Mouse (Mus musculus): Measurements from ENCODE around the gene Mmd2. TPM values are rescaled to one million over a fixed set of nuclear protein-coding genes. Genes with fewer than 3 reads are reported as not detected.

Gene Mmd2
- polyA plus RNA-seq, 1 experiment from 2014 or later, result 2.0 TPM

- peaks cover 32% of the 10 kb centered on the region for H3K36me3 ChIP-seq (replicated peaks)
- peak overlapping the region; percentile 99 for H3K4me3 ChIP-seq
- no peaks in the 10 kb centered on the region for H3K27me3 ChIP-seq (ENCODE audit: poor library complexity, severe bottlenecking)
- H3K9me3 ChIP-seq, result no peaks in the 10 kb centered on the region
- peak; percentile 99 for DNase-seq (ENCODE audit: extremely low spot score, low spot score)
- H3K4me1 ChIP-seq, result peaks cover 19% of the 10 kb centered on the region
- H3K27ac ChIP-seq, result peak overlapping the region; percentile 90
- 1% methylated on average over 69 of the region's 69 CpGs for WGBS
Observed at GRCm38 (mm10) chr5:142628726-142629662, 20.4 kb upstream of the Mmd2 start.

DNA sequence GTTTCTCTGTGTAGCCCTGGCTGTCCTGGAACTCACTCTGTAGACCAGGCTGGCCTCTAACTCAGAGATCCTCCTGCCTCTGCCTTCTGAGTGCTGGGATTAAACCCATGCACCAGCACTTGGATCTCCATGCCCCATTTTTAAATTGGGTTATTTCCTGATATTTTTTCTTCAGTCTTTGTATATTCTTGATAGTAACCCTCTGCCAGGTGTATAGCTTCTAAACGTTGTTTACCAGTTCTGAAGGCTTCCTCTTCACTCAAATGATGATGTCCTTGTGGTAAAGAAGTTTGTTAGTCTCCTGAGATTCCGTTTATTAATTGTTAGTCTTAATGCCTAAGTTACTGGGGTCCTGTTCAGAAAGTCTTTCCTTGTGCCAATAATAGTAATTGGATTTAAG is 18.8 kb upstream of the Mmd2 start, which contains the start of gene Wipi2:
Gene Wipi2, plus strand, starts transcription at position 301 of the 400 bp plus-strand sequence.
- Histone ChIP-seq H3K27ac (peak within 1 kb of the TSS; percentile 90), H3K9me3 (no peaks in the 10 kb centered on the region), H3K4me3 (peak within 1 kb of the TSS; percentile 99), H3K36me3 (replicated peaks) (peaks cover 16% of the 10 kb centered on the region), H3K4me1 (peaks cover 19% of the 10 kb centered on the region), H3K27me3 (ENCODE audit: poor library complexity, severe bottlenecking) (no peaks in the 10 kb centered on the region)
- 90% methylated on average over 2 of the region's 2 CpGs for WGBS
- DNase-seq (ENCODE audit: extremely low spot score, low spot score), result no peak

DNA sequence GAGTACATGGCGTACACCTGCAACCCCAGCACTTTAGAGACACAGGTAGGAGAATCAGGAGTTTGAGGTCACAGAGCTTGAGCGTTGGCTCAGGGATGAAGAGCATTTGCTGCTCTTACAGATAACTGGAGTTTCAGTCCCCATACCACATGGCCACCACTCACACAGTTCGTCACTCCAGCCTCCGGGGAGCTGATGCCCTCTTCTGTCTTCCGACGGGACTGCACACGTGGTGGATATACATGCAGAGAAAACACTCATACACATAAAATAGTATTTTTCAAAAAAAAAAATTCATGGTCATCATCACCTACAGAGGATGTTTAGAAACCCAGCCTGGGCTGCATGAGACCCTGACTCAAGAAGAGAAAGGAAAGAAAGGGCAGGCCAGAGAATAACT is 14.5 kb upstream of the Mmd2 start:
- 91% methylated on average over 7 of the region's 7 CpGs for WGBS
- H3K4me3 ChIP-seq, result no peak overlapping the region
- DNase-seq (ENCODE audit: extremely low spot score, low spot score), result no peak

DNA sequence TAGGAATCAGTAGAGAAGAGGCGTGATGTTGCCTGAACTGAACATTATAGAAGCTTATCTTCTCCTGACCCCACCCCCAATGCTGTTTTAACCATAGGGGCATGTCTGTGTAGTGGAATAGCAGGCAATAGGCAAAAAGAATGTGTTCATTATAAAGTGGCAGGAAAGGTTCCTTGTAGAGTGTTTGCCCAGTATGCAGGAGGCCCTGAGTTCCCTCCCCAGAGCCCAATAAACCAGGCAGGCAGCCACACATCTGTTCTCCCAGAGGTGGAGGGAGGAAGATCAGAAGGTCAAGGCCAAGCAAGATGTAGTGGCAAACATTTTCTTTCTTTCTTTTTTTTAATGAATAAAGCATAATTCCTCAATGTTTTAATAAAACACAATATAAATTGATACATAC is 13.5 kb upstream of the Mmd2 start:
- Histone ChIP-seq H3K36me3 (replicated peaks) (no peaks in the 10 kb centered on the region), H3K27me3 (ENCODE audit: poor library complexity, severe bottlenecking) (no peaks in the 10 kb centered on the region), H3K9me3 (no peaks in the 10 kb centered on the region), H3K4me1 (no peaks in the 10 kb centered on the region), H3K4me3 (no peak overlapping the region), H3K27ac (no peak overlapping the region)
- no peak for DNase-seq (ENCODE audit: extremely low spot score, low spot score)
- 81% methylated on average over 1 of the region's 1 CpGs for WGBS

More for the DNA sequence above, 14.5 kb upstream of the Mmd2 start:
- no peak overlapping the region for H3K27ac ChIP-seq
- no peaks in the 10 kb centered on the region for H3K27me3 ChIP-seq (ENCODE audit: poor library complexity, severe bottlenecking)
- H3K36me3 ChIP-seq (replicated peaks), result no peaks in the 10 kb centered on the region
- H3K9me3 ChIP-seq, result no peaks in the 10 kb centered on the region
- H3K4me1 ChIP-seq, result no peaks in the 10 kb centered on the region

DNA sequence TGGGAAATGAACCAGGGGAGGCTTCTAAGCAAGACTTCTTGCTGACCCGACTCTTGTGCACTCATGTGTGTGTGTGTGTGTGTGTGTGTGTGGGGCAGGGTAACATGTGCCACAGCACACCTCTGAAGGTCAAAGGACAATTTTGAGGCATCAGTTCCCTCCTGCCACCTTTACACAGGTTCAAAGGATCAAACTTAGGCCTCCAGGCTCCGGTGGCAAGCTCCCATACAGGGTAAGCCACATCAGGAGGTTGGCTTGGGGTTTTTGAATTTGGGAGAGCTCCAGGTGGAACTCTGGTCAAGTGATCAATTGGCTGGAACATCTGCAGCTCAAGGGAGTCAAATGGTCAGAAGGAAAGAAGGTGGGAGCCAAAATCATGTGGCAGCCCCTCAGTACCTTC is 12.8 kb upstream of the Mmd2 start:
- H3K4me1 ChIP-seq, result no peaks in the 10 kb centered on the region
- H3K36me3 ChIP-seq (replicated peaks), result no peaks in the 10 kb centered on the region
- no peak overlapping the region for H3K27ac ChIP-seq
- 72% methylated on average over 2 of the region's 2 CpGs for WGBS
- no peak for DNase-seq (ENCODE audit: extremely low spot score, low spot score)
- H3K4me3 ChIP-seq, result no peak overlapping the region
- H3K27me3 ChIP-seq (ENCODE audit: poor library complexity, severe bottlenecking), result no peaks in the 10 kb centered on the region
- H3K9me3 ChIP-seq, result no peaks in the 10 kb centered on the region

- Histone ChIP-seq H3K9me3 (no peaks in the 10 kb centered on the region), H3K4me1 (no peaks in the 10 kb centered on the region), H3K27me3 (ENCODE audit: poor library complexity, severe bottlenecking) (no peaks in the 10 kb centered on the region), H3K27ac (no peak overlapping the region), H3K36me3 (replicated peaks) (no peaks in the 10 kb centered on the region), H3K4me3 (no peak overlapping the region)
- 28% methylated on average over 5 of the region's 5 CpGs for WGBS
- peak; percentile 47 for DNase-seq (ENCODE audit: extremely low spot score, low spot score)
Observed at GRCm38 (mm10) chr5:142619866-142620265, 11.3 kb upstream of the Mmd2 start.

DNA sequence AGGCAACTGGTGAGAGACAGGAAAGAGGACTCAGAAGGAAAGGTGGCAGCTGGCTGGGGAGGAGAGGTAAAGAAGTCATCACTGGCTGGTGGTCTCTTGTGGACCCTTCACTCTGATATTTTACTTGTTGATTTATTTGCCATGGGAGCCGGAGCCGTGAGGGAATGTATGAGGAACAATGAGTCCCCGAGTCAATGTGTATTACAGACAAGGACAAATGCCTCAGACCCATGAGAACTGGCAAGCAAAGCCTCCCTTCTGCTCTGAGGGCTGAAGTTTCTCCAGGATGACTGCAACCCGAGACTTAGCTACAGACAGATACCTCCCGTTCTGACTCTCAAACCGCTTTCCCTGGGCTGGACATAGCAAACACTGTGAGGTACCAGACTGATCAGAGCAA is 7.7 kb upstream of the Mmd2 start:
- H3K4me3 ChIP-seq, result no peak overlapping the region
- H3K4me1 ChIP-seq, result no peaks in the 10 kb centered on the region
- H3K27me3 ChIP-seq (ENCODE audit: poor library complexity, severe bottlenecking), result no peaks in the 10 kb centered on the region
- no peak overlapping the region for H3K27ac ChIP-seq
- WGBS, result 79% methylated on average over 6 of the region's 6 CpGs
- H3K36me3 ChIP-seq (replicated peaks), result no peaks in the 10 kb centered on the region
- DNase-seq (ENCODE audit: extremely low spot score, low spot score), result no peak
- H3K9me3 ChIP-seq, result no peaks in the 10 kb centered on the region

- H3K4me3 ChIP-seq, result no peak overlapping the region
- H3K36me3 ChIP-seq (replicated peaks), result no peaks in the 10 kb centered on the region
- H3K27ac ChIP-seq, result no peak overlapping the region
- 82% methylated on average over 4 of the region's 4 CpGs for WGBS
- no peaks in the 10 kb centered on the region for H3K9me3 ChIP-seq
- DNase-seq (ENCODE audit: extremely low spot score, low spot score), result no peak
- H3K4me1 ChIP-seq, result no peaks in the 10 kb centered on the region
- no peaks in the 10 kb centered on the region for H3K27me3 ChIP-seq (ENCODE audit: poor library complexity, severe bottlenecking)
Observed at GRCm38 (mm10) chr5:142615638-142616037, 7.0 kb upstream of the Mmd2 start.

GRCm38 (mm10) chr5:142614513-142614912 is 5.9 kb upstream of the Mmd2 start:
- DNase-seq (ENCODE audit: extremely low spot score, low spot score), result no peak
- no peaks in the 10 kb centered on the region for H3K9me3 ChIP-seq
- H3K27me3 ChIP-seq (ENCODE audit: poor library complexity, severe bottlenecking), result peaks cover 5% of the 10 kb centered on the region
- H3K27ac ChIP-seq, result no peak overlapping the region
- H3K36me3 ChIP-seq (replicated peaks), result no peaks in the 10 kb centered on the region
- H3K4me1 ChIP-seq, result no peaks in the 10 kb centered on the region
- H3K4me3 ChIP-seq, result no peak overlapping the region
- WGBS, result 78% methylated on average over 3 of the region's 3 CpGs

- no peaks in the 10 kb centered on the region for H3K36me3 ChIP-seq (replicated peaks)
- no peak for DNase-seq (ENCODE audit: extremely low spot score, low spot score)
- WGBS, result 89% methylated on average over 4 of the region's 4 CpGs
- H3K27ac ChIP-seq, result no peak overlapping the region
- peaks cover 13% of the 10 kb centered on the region for H3K4me1 ChIP-seq
- H3K4me3 ChIP-seq, result no peak overlapping the region
- H3K9me3 ChIP-seq, result no peaks in the 10 kb centered on the region
- H3K27me3 ChIP-seq (ENCODE audit: poor library complexity, severe bottlenecking), result peaks cover 40% of the 10 kb centered on the region
Observed at GRCm38 (mm10) chr5:142610362-142610761, 1.8 kb upstream of the Mmd2 start.

- no peak for DNase-seq (ENCODE audit: extremely low spot score, low spot score)
- Histone ChIP-seq H3K4me1 (peaks cover 13% of the 10 kb centered on the region), H3K9me3 (no peaks in the 10 kb centered on the region), H3K4me3 (peak overlapping the region; percentile 53), H3K27ac (peak overlapping the region; percentile 74), H3K27me3 (ENCODE audit: poor library complexity, severe bottlenecking) (peaks cover 40% of the 10 kb centered on the region), H3K36me3 (replicated peaks) (no peaks in the 10 kb centered on the region)
- WGBS, result 5% methylated on average over 4 of the region's 4 CpGs
Observed at GRCm38 (mm10) chr5:142608989-142609325, 357 bp upstream of the Mmd2 start.

GRCm38 (mm10) chr5:142605288-142605687 is 3.3 kb downstream of the Mmd2 start:
- no peak for DNase-seq (ENCODE audit: extremely low spot score, low spot score)
- peaks cover 40% of the 10 kb centered on the region for H3K27me3 ChIP-seq (ENCODE audit: poor library complexity, severe bottlenecking)
- H3K9me3 ChIP-seq, result no peaks in the 10 kb centered on the region
- no peak overlapping the region for H3K4me3 ChIP-seq
- 91% methylated on average over 12 of the region's 12 CpGs for WGBS
- peaks cover 13% of the 10 kb centered on the region for H3K4me1 ChIP-seq
- H3K36me3 ChIP-seq (replicated peaks), result no peaks in the 10 kb centered on the region
- H3K27ac ChIP-seq, result no peak overlapping the region

GRCm38 (mm10) chr5:142604379-142604778 is 4.2 kb downstream of the Mmd2 start:
- 86% methylated on average over 7 of the region's 7 CpGs for WGBS
- no peak for DNase-seq (ENCODE audit: extremely low spot score, low spot score)
- peaks cover 34% of the 10 kb centered on the region for H3K27me3 ChIP-seq (ENCODE audit: poor library complexity, severe bottlenecking)

More at GRCm38 (mm10) chr5:142604379-142604778, 4.2 kb downstream of the Mmd2 start:
- Histone ChIP-seq H3K4me1 (peaks cover 13% of the 10 kb centered on the region), H3K36me3 (replicated peaks) (no peaks in the 10 kb centered on the region), H3K4me3 (no peak overlapping the region), H3K9me3 (no peaks in the 10 kb centered on the region), H3K27ac (no peak overlapping the region)
